Mouse (Mus musculus) WW6 (cell line): ENCODE data around the gene Pigk.

ENCODE experiments used
- DNase-seq: peaks from one replicate; pipeline ENCODE4 v3.0.0-alpha.2; 2013; ENCODE audit warnings: low read depth, low spot score

Pigk gene

DNA sequence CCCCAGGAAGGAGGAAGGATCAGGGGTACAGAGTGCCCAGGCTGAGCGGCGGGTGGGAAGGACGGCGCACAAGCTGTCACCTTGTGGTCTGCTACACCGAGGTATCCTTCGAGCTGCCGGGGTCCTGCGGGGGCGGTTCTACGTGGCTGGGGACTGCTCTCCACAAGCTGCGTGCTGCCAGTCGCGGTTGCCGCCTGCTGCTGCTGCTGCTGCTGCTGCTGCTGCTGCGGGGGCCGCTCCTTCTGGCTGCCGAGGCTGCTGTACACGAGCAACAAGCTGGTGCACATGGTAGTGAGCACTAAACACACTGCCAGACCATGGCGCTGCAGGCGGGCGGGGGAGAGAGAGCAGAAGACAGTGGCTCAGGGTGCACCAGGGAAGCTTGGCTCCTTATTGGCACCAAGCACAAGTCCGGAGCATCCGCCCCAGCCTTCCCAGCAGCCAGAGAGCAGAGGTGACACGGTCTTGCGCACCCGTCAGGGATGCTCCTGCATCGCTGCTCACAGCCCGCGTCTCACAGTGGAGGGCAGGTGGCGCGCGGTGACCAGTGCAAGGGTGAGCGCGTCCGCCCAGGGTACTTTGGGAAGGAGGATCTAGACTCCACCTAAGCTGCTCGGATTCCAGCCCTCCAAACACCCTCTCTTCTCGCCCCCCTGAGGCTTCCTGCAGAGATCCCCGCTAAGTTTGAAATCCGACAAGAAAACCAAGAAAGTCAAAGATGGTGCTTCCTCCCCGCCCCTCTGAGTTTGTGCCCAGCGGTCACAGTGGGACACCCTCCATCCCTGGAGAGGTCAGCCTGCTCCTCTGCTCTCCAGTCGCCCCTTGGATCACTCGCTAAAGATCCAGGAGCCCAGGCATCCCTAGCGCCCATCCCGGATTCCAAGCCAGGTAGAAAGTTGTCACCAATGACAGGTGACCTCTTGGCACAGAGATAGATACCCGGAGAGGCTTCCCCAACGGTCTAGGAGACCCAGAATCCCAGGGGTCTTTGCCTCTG is 267.4 kb downstream of the Pigk start:
- DNase-seq, result peak; percentile 36

DNA sequence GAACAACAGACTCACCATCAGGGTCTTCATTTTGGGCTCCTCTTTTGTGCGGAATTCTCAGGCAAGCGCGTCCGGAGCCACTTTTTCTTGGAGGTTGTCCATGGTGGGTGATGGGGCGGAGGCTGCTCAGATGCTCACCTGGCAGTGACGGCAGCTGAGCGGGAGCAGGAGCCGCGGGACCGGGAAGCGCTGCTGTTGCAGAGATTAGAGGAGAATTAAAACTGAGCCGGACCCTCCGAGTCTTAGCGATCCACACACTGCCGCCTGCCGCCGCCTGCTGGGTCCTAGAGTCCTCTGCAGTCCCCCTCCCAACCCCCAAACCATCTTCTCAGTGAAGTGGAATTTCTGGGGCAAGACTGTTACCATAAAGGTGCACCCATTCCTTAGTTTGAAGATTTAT is 268.1 kb downstream of the Pigk start, which contains the start of gene St6galnac5:
Gene St6galnac5 (minus strand): TSS at position 259 of the 400 bp plus-strand sequence.
- DNase-seq, result no peak

DNA sequence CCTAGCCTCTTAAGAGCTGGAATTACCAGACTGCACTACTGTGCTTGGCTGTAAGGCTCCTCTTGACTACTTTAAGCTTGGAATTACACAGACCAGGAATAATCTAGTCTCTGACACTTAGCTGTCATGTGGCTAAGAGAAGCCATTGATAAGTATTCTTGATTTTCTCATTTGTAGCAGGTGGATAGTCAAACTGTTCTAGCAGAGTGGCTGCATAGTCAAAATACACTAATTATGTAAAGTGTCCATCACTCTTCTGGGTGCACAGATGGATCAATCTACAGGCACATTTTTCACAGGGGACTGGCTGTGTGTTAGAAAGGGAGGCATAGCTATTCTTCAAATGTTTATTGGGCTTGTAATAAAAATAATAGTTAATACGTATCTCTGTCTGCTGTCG is 276.9 kb downstream of the Pigk start:
- DNase-seq, result no peak

DNA sequence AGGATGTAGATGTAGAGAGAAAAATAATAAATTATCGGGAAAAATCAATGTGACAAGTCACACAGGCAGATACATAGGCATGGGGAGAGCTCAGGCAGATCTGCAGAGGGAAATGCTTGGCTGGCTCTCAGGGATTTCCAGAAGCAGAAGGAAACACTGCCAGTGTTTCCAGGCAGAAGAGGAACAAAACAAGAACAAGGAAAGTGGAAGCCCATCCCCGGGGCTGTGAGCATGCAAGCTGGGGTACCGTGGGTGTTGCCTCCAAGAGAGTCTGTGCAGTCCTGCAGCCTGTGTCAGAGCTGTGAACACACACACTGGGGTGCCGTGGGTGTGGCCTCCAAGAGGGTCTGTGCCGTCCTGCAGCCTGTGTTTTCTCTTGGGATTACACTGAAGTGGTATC is 279.7 kb downstream of the Pigk start:
- no peak for DNase-seq

DNA sequence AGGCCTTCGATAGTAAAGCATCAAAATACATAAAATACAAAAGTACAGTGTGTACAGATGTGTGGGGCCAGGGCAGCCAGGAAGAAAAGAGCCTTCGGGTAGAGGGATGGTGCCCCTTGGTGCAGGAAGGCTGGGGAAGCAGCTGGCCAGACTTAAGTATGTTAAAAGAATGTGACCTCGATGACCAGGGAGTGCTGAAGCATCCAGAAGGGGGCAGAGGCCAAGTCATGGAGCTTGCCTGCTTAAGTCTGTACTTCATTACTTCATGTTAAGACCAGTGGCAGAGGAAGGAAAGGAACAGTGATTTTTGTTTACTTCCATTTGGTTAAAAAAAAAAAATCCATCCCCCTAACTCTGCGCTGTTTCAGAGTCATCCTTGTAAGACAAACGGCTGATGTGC is 284.2 kb downstream of the Pigk start:
- DNase-seq, result no peak

DNA sequence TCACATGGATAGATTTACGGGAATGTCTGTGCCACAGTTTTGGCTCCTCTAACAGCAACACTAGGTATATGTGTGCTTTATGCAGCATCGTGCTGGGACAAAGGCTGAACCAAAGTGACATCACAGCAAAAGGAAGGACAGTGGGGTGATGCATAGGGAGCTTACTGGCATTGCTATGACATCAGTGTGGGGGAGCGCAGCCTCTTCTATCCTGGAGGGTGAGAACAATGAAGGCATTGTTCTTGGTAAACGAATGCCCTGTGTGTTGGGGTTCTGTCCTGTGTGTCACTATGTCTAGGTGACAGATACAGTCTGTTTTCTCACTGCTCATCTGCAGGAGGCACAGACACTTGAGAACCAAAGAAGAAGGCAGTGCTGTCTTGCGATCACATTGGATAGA is 285.0 kb downstream of the Pigk start:
- no peak for DNase-seq

DNA sequence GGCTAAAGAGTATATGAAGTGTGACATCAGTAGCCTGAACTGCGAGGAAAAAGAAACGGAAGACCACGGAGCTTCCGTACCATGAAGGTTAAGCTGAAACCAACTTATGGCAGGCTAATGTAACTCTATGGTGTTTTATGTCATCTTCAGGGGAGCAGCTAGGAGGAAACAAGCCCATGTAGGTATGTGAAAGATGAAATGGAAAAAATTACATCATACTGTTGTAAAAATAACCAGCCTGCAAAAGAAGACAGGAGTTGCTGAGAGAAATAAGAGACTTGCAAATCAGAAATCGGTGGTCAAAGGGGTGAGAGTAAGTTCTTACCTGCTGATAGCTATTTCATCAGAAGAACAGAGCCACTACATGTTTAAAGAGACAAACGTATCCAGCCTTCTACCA is 293.0 kb downstream of the Pigk start:
- DNase-seq, result no peak

DNA sequence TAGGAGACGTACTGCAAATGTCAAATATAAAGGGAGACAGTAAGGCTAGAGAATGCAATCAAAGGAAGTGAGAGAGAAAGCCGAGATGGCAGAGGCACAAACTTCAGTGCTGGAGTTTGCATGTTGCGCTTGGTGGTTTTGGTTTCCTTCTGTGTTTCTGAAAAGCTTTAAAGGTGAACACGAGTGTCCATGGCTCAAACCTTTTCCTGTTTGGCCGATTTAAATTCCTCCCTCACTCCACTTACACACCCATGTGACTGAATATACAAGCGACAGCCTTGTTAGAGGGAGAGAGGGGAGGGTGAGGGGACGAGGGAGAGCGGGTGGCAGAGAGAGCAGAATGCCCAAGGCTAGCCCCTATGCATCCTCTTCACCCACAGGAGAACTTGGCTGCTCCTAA is 302.5 kb downstream of the Pigk start:
- no peak for DNase-seq

DNA sequence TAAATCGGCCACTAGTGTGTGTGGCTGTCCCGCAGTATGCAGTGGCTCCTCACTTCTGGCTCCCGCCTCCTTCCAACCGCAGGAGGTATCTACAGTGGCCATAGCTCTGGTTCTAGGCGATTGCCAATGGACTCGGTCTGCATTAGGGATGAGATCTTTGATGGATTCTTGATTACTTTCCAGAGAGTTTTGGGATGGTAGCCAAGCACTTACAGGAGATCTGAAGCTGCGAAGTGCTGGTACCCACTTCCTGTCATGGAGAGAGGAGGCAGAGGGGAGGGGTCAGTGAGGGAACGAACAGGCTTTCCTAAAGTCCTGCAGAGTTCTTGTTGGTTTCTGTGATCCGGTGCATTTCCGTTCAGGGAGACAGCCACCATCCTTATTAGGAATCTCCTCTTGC is 304.2 kb downstream of the Pigk start:
- no peak for DNase-seq

DNA sequence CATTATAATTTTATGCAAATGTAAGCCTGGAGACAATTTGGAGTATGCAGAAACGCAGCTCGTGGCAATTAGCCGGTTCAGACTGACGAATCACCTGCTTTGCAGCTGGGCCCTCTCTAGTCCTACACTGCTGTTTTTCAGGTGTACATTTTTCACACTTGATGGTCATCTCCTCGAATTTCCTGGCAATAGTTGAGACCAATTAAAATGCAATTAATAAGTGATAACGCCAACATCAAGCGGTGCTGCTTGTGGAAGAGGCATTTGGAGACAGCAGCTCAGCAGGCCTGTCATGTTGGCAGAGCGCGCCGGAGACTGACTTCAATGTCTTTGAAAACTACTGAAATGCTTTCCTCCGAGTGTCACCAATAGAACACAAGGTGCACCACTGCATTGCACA is 310.1 kb downstream of the Pigk start:
- no peak for DNase-seq
